Mouse (Mus musculus) urinary bladder, postnatal 25 days (tissue): Measurements from ENCODE around the gene Mcidas.

Experiments
- DNase-seq: peaks from one replicate; pipeline ENCODE4 v3.0.0; 2022; ENCODE audit warnings: low spot score

The Mcidas gene

DNA sequence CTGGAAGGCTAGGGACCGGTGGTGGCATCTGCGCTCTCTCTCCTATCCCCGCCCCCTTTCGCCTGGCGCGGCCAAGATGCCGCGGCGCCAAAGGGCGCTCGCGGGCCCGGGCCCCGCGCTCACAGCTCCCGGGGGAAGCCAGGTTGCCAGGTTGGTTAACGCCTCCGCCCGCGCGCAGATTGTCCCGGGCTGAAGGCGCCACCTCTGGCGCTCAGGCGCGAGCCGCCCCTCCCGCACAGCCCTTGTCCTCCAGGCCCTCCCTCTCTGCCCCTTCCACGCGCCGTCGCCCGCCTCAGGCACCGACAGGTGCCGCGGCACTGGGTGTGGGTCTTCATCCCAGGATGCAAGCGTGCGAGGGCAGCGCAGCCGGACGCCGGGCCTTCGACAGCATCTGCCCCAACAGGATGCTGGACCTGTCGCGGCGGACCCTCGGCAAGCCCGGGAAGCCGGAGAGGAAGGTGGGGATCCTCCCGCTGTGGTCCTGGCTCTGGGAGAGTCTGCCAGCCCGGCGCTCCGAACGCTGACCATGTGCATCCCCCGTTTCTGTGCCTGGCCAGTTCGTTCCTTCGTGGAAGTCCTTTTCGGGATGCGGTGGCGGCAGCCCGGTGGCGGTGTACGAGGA is at the start of gene Mcidas:
Mcidas (plus strand) TSS at position 315 of the 622 bp plus-strand sequence.
- no peak for DNase-seq

GRCm38 (mm10) chr13:112945312-112945711 is 48.3 kb upstream of the Mcidas start:
- DNase-seq, result no peak

GRCm38 (mm10) chr13:112945900-112946299 is 47.7 kb upstream of the Mcidas start:
- DNase-seq, result no peak

DNA sequence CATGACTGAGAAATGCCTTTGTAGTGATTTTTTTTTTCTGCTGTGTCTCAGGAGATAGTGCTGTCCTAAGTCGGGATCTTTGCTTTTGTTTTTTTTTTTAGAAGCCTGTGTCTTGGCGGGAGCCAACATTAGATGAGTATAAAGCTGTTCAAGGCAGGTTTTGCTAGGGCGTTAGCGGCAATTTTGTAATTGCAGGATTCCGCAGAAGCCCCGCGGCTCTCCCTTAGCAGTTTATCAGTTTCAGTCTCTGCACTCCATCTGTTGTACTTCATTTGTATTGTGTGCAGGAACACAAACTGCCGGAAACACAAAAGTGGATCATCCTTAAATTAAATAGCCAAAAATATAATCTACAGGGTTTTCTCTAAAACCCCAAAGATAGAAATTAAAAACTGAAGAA is 39.6 kb upstream of the Mcidas start:
- DNase-seq, result no peak

GRCm38 (mm10) chr13:112963081-112963480 is 30.6 kb upstream of the Mcidas start:
- DNase-seq, result no peak

GRCm38 (mm10) chr13:112964421-112964820 is 29.2 kb upstream of the Mcidas start:
- DNase-seq, result no peak

- DNase-seq, result no peak
These were observed 26.4 kb upstream of the Mcidas start for GRCm38 (mm10) chr13:112967267-112967666.

DNA sequence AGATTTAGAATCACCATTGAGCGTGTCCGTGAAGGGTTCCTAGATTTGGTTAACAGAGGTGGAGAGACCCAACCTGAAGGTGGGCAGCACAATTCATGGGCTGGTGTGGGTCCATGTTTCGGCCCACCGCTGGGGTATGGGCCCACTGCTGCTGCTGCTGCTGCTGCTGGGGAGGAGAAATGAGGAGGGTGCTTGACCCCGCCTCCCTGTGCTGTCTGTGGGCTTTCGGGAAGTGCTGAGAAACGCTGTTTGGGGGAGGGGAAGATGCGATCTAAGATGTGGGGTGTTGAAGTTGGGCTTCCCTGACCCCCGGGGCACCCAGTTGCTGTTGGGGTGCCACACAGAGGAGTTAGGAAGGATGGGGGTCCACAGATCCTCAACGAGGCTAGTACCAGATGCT is 16.9 kb upstream of the Mcidas start:
- DNase-seq, result no peak

DNA sequence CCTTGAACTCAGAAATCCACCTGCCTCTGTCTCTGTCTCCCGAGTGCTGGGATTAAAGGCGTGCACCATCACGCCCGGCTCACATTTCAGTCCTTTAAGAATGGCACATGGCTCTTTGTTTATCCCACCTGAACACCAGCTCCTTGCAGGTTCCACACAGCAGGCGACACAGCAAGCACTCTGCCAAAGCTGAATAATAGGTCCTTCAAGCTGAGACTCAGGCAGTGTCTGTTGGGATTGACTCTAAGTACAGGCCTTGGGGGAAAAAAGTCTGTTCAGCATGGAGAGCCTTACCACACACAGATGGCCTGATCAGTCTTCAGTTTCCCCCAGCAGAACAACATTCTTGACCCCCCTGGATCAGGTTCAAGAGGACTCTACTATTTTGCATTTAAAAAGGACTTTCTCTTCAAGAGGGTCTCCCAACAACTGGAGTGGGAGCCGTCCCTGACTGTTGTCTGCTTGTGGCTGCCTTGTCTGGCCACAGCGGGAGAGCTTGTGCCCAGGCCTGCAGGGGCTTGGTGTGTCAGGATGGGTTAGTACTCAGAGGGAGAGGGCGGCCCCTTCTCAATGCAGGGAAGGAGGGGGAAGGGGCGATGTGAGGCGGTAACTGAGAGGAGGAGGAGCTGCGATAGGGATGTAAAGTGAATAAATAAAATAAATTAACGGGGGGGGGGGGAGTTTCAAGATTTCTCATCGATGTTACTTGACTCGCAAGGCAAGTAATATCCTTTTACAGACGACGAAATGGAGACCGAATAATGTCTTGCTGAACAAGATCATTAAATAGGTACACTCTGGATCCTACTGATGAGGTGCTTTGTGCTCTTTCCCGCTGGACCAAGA is 7.8 kb upstream of the Mcidas start:
- DNase-seq, result no peak

DNA sequence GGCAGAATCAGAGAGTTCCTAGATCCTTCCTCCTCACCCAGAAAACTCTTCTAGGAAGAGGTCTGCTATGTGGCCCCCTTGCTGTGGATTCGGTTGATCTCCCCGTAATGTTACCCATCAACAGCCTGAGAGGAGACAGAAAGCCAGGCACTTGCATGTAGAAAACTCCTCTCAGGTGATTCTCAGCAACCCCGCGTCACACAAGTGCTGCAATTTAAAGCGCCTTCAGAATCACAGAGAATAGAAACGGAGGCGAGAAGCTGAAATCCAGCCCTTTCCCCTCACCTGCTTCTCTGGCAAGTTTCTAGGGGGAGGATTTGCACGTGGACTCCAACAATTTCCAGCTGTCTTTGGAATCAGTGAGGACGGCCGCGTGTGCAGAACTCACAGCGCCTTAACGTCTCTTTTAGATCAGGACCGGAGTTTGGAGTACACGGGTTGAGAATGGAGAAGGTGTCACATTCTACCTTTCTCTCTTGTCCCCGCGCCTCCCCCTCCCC is 7.1 kb upstream of the Mcidas start:
- DNase-seq, result no peak

GRCm38 (mm10) chr13:112987532-112987943 is 6.1 kb upstream of the Mcidas start, which contains the start of gene Ccno:
TSS of gene Ccno (plus strand) at chr13:112987802.
- peak; percentile 91 for DNase-seq

DNA sequence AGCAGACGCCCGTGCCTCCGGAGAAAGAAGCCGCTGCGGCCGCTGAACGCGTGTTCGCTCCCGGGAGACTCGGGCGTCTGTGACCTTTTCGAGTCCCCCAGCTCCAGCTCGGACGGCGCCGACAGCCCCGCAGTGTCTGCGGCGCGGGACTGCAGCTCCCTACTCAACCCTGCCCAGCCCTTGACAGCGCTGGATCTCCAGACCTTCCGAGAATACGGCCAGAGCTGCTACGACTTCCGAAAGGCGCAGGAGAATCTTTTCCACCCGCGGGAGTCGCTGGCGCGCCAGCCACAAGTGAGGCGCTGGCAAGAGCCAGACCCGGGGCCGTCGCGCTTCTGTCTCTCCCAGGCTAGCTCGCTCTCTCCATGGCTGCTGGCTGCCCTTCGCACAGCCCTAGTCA is 5.7 kb upstream of the Mcidas start:
- no peak for DNase-seq

DNA sequence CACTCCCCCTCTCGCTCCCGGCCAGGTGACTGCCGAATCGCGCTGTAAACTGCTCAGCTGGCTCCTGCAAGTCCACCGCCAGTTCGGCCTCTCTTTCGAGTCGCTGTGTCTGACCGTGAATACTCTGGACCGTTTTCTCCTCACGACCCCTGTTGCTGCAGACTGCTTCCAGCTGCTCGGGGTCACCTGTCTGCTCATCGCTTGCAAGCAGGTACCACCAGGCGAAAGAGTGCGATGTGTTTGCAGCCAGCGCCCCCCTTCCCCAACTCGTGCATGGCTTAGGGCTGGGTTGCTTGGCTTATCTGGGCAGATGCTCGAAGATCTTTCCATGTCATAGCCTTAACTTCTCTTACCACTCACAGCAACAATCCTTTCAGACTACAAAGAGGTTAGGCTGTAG is 4.8 kb upstream of the Mcidas start:
- DNase-seq, result no peak

DNA sequence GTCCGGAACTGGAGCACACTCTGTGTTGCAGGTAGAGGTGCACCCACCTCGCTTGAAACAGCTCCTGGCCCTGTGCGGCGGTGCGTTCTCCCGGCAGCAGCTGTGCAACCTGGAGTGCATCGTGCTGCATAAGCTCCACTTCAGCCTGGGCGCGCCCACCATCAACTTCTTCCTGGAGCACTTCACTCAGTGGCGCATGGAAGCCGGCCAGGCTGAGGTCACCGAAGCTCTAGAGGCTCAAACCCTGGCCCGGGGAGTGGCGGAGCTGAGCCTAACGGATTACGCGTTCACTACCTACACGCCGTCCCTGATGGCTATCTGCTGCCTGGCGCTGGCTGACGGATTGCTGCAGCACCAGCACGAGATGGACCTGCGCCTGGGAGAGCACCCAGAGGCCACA is 4.1 kb upstream of the Mcidas start:
- DNase-seq, result no peak

- DNase-seq, result no peak
These were observed 3.3 kb upstream of the Mcidas start for GRCm38 (mm10) chr13:112990346-112990745.

DNA sequence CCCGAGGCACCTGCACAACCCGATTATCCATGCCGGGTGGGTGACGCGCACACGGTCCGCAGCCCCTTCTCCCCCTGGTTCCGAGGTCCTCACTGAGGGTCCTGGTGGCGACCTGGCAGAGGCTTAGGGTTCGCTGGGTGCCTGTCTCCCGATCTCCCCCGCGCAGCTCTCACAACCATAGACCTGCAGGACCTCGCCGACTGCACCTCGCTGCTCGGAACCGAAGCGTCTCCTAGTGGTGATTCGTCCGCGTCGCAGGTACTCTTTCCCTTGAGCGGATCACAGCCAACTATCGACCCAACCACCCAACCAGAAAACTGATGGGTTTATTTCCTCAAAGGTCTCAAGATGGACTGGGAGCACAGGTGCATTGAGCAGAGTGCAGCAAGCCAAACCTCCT is 546 bp downstream of the Mcidas start:
- DNase-seq, result peak; percentile 58

GRCm38 (mm10) chr13:112996407-112996806 is 2.8 kb downstream of the Mcidas start:
- no peak for DNase-seq

DNA sequence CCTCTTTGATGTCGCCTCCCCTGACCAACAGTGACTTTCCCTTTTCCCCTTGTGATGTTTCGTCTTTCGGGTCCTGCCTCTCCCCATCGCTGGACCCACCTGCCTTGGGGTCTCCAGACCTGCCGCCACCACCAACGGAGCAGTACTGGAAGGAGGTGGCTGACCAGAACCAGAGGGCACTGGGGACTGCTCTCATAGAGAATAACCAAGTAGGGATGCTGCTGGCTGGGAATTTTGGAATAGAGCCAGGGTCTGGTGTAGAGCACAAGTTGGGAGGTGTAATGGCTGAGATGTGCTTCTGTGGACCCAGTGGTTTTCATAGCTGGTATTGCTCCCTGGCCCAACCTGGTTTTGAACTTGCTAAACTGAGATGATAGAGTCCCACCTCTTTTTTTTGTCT is 3.7 kb downstream of the Mcidas start:
- no peak for DNase-seq

DNA sequence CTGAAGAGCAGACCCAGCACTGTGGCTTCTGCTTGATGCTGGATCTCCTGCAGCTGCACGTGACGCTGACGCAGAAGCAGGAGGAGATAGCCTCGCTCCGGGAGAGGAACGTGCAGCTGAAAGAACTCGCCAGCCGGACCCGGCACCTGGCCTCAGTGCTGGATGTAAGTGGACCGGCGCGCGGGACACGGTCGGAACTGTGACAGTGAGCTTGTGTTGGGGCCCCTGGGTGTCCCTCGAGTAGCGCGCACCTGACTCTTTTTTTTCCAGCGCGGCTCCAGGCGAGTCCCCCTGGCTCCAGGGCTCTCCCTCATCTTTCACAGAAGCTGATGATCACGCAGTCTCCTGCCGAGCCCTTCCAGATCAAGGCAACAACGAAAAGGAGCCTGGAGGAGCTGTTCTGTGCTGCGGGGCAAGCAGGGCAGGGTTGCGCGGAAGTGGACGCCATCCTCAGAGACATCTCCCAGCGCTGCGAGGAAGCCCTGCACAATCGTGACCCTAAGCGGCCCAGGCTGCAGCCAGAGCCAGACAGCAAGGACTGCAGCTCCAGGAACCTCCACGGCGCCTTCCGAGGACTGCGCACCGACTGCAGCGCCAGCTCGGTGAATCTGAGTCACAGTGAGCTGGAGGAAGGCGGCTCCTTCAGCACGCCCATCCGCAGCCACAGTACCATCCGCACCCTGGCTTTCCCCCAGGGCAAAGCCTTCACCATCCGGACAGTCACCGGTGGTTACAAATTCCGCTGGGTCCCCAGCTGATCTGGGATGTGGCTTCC is 5.0 kb downstream of the Mcidas start:
- peak; percentile 35 for DNase-seq

DNA sequence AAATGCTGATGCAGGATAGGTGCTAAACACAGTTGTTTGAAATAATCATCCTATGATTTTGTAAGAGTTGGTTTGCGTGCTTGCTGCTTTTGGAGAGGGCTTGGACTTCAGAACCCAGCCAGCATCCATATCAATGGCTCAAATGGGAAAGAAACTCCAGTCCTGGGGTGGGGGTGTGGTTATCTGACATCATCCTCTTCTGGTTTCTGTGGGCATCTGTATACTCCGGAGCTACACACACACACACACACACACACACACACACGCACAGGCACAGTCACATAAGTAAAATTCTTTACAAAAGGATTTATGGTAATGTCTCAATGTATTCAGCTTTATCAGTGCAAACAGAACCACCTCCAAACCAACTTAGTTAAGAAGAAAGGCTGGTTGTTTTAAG is 6.4 kb downstream of the Mcidas start:
- DNase-seq, result no peak

- peak; percentile 56 for DNase-seq
These were observed 7.1 kb downstream of the Mcidas start for GRCm38 (mm10) chr13:113000576-113001318.

DNA sequence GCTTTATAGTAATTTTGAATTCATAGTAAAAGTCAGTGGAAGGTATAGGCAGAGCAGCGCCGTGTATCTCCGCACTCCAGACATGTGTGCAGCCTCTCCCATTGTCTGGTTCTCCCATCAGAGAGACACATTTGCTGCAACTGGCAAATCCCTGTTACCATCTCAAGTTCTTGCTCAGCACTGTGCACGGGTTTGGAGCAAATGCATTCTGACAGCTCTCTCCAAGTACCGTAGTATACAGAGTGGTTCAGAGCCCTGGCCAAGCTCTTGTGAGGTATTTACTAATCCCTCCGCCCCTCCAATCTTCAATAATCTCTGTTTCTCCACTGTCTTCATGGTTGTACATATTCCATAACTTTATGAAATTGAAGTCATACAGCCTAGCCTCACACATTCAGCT is 19.0 kb downstream of the Mcidas start:
- DNase-seq, result no peak
